Mouse (Mus musculus) kidney, adult 2 months (tissue): Measurements from ENCODE around the gene Tmigd3. TPM values are rescaled to one million over a fixed set of nuclear protein-coding genes. Genes with fewer than 3 reads are reported as not detected.

Experiments
- DNase-seq: peaks from one replicate; pipeline ENCODE4 v3.0.0; 2021
- H3K27ac ChIP-seq: fragments of 200-500 bp; 2 replicates; pipeline ENCODE4 v1.5.1; 2012; ENCODE audit warnings: low read depth, low read length, control low read depth, inconsistent platforms; ENCODE audit not compliant: insufficient read depth
- H3K27me3 ChIP-seq: fragments of 200-500 bp; replicated peaks from 2 replicates; pipeline ENCODE4 v1.6.1; 2012; ENCODE audit warnings: mild to moderate bottlenecking, moderate library complexity, low read length, inconsistent platforms; ENCODE audit not compliant: control insufficient read depth, insufficient read depth
- H3K36me3 ChIP-seq: fragments of 200-500 bp; 2 replicates; pipeline ENCODE4 v1.6.1; 2012; ENCODE audit warnings: mild to moderate bottlenecking, moderate library complexity, low read length, inconsistent platforms; ENCODE audit not compliant: control insufficient read depth, insufficient read depth
- H3K4me1 ChIP-seq: fragments of 200-500 bp; 2 replicates; pipeline ENCODE4 v1.6.1; 2011; ENCODE audit warnings: low read length; ENCODE audit not compliant: control insufficient read depth, insufficient read depth
- H3K4me3 ChIP-seq: fragments of 200-500 bp; 2 replicates; pipeline ENCODE4 v1.5.1; 2011; ENCODE audit warnings: mild to moderate bottlenecking, low read depth, low read length, control low read depth; ENCODE audit not compliant: insufficient read depth
- CTCF ChIP-seq: fragments of 200-500 bp; conservative IDR thresholded peaks from 2 replicates; pipeline ENCODE4 v1.5.1; 2011; ENCODE audit warnings: low read depth, mild to moderate bottlenecking, control low read depth, low read length, moderate library complexity, mixed read lengths; ENCODE audit not compliant: insufficient read depth, insufficient read length
- POLR2A ChIP-seq: fragments of 200-500 bp; IDR thresholded peaks from one replicate; pipeline ENCODE4 v1.6.1; 2011; ENCODE audit warnings: low read depth, low read length, control low read depth
- WGBS: fragments of 180-500 bp; shearing (Covaris S2); methylation state at CpG from one replicate; pipeline ENCODE4 v1.1.7; 2018; 5-methylcytosine and 5-hydroxymethylcytosine counted together
- polyA plus RNA-seq: library from polyadenylated mRNA; depleted of rRNA; stranded (reverse); fragments of >200 nt; gene quantifications from 2 replicates; pipeline ENCODE4 v1.2.3, GENCODE M21; 2012

Tmigd3 gene
- polyA plus RNA-seq, 1 experiment: 0.28 TPM

- H3K27ac ChIP-seq: no peak overlapping the region
These were observed 29.6 kb downstream of the Tmigd3 start for GRCm38 (mm10) chr3:105900266-105900665.

DNA sequence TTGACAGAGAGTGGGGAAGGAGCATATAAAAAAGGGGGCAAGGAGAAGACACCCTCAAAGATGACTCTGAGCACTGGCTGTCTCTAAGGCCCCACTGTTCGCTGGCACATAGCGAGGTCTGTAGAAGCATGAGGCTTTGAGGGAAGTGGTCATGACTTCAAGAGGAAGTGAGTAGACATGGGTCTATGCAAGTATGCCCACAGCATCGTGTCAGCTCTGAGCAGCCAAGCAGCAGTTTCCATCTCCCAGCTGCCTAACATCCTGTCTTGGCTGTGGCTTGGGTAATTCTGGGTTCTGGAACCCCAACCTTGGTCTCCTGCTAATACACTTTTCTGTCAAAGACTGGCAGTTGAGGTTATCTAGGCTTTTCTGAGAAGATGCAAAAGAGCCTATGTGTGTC, 30.0 kb downstream of the Tmigd3 start:
- Histone ChIP-seq H3K27me3 (no peaks in the 10 kb centered on the region), H3K4me3 (no peak overlapping the region), H3K27ac (no peak overlapping the region), H3K4me1 (no peaks in the 10 kb centered on the region), H3K36me3 (no peaks in the 10 kb centered on the region)
- WGBS: 63% methylated on average over 3 of the region's 3 CpGs
- DNase-seq: peak; percentile 17
- TF ChIP-seq POLR2A (no peak), CTCF (no peak)

More at GRCm38 (mm10) chr3:105900266-105900665, 29.6 kb downstream of the Tmigd3 start:
- Histone ChIP-seq H3K4me3 (no peak overlapping the region), H3K27me3 (no peaks in the 10 kb centered on the region), H3K4me1 (no peaks in the 10 kb centered on the region), H3K36me3 (no peaks in the 10 kb centered on the region)
- no peak for TF ChIP-seq CTCF
- TF ChIP-seq POLR2A: no peak
- no peak for DNase-seq
- 74% methylated on average over 6 of the region's 6 CpGs for WGBS

DNA sequence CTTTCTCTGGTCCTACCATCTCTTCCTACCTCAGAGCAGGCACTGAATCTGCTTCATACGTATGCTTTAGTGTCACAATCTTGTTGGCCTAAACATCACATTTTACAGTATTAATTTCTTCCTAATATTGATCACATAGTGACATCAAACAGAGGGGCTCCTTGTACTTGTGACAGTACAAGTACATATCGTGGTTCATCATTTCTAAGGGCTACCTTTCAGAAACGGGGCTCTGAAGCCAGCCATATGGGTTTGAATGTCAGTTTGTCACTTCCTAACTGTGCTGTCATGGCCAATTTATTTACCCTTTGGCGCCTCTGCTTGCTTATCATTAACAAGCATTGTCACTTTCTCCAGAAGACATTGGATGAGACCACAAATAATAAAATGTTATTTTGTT, 30.8 kb downstream of the Tmigd3 start:
- 82% methylated on average over 4 of the region's 4 CpGs for WGBS
- H3K27me3 ChIP-seq: no peaks in the 10 kb centered on the region
- no peak overlapping the region for H3K4me3 ChIP-seq
- H3K36me3 ChIP-seq: no peaks in the 10 kb centered on the region
- H3K27ac ChIP-seq: no peak overlapping the region
- no peak for DNase-seq
- no peak for TF ChIP-seq POLR2A
- TF ChIP-seq CTCF: no peak
- H3K4me1 ChIP-seq: no peaks in the 10 kb centered on the region

DNA sequence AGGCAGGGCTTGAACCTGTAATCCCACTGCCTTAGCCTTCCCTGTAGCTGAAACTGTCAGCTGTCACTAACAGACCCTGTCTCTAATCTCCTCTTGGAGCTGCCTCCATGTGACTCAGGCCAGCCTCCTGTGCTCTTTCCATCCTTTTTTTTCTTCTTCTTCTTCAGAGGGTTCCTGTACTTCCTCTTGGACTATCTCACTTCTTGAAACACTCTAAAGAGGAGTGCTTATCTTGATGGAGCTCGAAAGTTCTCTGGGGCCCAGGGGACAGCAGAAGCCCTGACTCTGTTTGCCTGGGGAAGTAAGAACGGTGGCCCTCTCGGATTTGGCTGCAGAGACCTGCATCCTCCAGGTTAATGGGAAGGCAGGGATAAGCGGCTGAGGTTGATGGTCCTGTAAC, 33.5 kb downstream of the Tmigd3 start:
- H3K4me3 ChIP-seq: no peak overlapping the region
- TF ChIP-seq POLR2A (no peak), CTCF (no peak)
- no peak for DNase-seq
- no peak overlapping the region for H3K27ac ChIP-seq
- 75% methylated on average over 4 of the region's 4 CpGs for WGBS
- no peaks in the 10 kb centered on the region for H3K27me3 ChIP-seq
- no peaks in the 10 kb centered on the region for H3K36me3 ChIP-seq
- H3K4me1 ChIP-seq: no peaks in the 10 kb centered on the region

- Histone ChIP-seq H3K27me3 (no peaks in the 10 kb centered on the region), H3K4me1 (no peaks in the 10 kb centered on the region), H3K36me3 (no peaks in the 10 kb centered on the region), H3K27ac (no peak overlapping the region), H3K4me3 (no peak overlapping the region)
- DNase-seq: no peak
- 90% methylated on average over 9 of the region's 9 CpGs for WGBS
- TF ChIP-seq CTCF: no peak
- TF ChIP-seq POLR2A: no peak
These were observed 34.0 kb downstream of the Tmigd3 start for GRCm38 (mm10) chr3:105904721-105905120.

DNA sequence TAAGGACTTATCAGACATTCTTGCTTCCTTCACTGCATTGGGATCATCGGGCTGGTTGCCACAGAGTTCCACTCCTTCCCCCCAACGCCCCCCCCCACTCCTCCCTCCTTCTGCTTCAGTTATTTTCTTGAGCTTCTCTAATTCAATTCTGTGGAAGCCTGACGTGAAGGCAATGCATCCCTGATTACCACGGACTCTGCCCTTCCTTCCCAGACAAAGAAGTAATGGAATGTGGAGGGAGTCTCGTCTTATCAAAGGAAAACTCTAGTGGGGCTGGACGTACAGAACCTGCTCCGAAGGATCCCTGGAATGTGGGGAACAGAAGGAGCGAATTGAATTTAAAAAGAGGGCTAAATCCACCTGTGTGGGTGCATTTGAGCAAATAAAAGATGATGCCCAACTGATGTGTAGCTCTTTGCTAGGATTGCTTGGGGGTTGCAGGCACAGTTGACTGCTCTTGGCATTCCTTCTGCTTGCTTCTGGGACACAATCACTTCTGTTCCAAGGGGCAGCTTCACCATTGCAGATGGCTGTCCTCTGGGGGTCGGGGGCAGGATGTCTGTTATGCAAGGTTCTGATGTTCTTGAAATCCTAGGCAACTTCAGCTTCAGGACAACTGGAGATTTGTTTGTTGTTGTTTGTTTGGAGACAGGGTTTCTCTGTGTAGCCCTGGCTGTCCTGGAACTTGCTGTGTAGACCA, 37.4 kb downstream of the Tmigd3 start:
- H3K4me1 ChIP-seq: no peaks in the 10 kb centered on the region
- 38% methylated on average over 9 of the region's 9 CpGs for WGBS
- DNase-seq: no peak
- H3K36me3 ChIP-seq: no peaks in the 10 kb centered on the region
- no peaks in the 10 kb centered on the region for H3K27me3 ChIP-seq
- no peak overlapping the region for H3K4me3 ChIP-seq
- H3K27ac ChIP-seq: no peak overlapping the region
- TF ChIP-seq CTCF (no peak), POLR2A (no peak)

GRCm38 (mm10) chr3:105908976-105909375, 38.3 kb downstream of the Tmigd3 start:
- Histone ChIP-seq H3K27ac (no peak overlapping the region), H3K4me3 (no peak overlapping the region), H3K4me1 (no peaks in the 10 kb centered on the region), H3K36me3 (no peaks in the 10 kb centered on the region), H3K27me3 (no peaks in the 10 kb centered on the region)
- TF ChIP-seq POLR2A (no peak), CTCF (no peak)
- DNase-seq: no peak
- 89% methylated on average over 4 of the region's 4 CpGs for WGBS
